Mouse (Mus musculus) ES-E14 (cell line): ENCODE results near the gene H2-Ke6.

ENCODE experiments used
- MAFK ChIP-seq: IDR thresholded peaks from 2 replicates; pipeline ENCODE4 v1.6.1; 2014; ENCODE audit warnings: mild to moderate bottlenecking, low read depth, low read length, inconsistent platforms; ENCODE audit not compliant: insufficient read depth
- ZC3H11A ChIP-seq: IDR thresholded peaks from 2 replicates; pipeline ENCODE4 v1.6.1; 2012; ENCODE audit warnings: low read depth, mild to moderate bottlenecking, inconsistent platforms, low read length, borderline replicate concordance

GRCm38 (mm10) chr17:34028501-34029149 lies 765 bp upstream of the H2-Ke6 start:
- TF ChIP-seq ZC3H11A (no peak), MAFK (no peak)
